Mouse (Mus musculus) erythroblast, embryonic 14.5 days (primary cell): Measurements from ENCODE around the gene Hist2h3c1.

Source experiments
- GATA1 ChIP-seq: IDR thresholded peaks from 2 replicates; pipeline ENCODE4 v1.6.1; 2012; ENCODE audit warnings: low read length, inconsistent platforms, mixed read lengths
- TAL1 ChIP-seq: IDR thresholded peaks from 3 replicates; pipeline ENCODE4 v1.6.1; 2012; ENCODE audit warnings: low read length, inconsistent platforms, mixed read lengths

DNA sequence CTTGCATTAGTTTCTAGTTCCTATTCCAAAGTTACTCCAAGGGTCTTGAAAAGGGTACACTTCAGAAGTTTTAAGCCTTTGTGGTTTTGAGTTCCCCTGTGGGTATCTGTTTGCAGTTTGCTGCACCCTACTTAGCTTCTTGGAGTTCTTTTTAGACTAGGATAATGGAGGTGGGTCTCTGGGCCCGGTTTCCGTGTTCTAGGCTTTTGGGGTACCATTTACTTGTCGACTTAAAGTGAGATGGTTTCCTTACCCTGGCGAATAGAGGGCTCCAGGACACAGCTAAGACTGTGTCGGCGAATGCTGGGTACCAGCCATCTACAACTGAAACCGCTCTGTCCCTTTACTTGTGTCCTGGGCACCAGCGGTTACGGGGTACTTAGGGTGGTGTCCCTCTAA, 24.8 kb upstream of the Hist2h3c1 start:
- TF ChIP-seq GATA1 (no peak), TAL1 (no peak)
